Mouse (Mus musculus) erythroid progenitor cell, adult 5-6 weeks (primary cell): ENCODE data around the gene Ybx2. TPM values are rescaled to one million over a fixed set of nuclear protein-coding genes. Genes with fewer than 3 reads are reported as not detected.

Experiments
- ATAC-seq: replicated peaks from 2 replicates; pipeline ENCODE4 v1.8.0; 2016; ENCODE audit warnings: moderate number of reproducible peaks, mild to moderate bottlenecking, moderate TSS enrichment, inconsistent platforms; ENCODE audit not compliant: poor library complexity, low FRiP score, severe bottlenecking
- total RNA-seq, 2 experiments: library from RNA; stranded (forward) in 1 of 2; stranded (reverse) in 1 of 2; fragments of 150-400 nt in 1 of 2; fragments of 186-747, 209-891 nt in 1 of 2; gene quantifications; 2 replicates each; pipeline versions ENCODE4 v1.2.3 to v1.2.4; 2015 to 2017; ENCODE audit warnings: low replicate concordance in 2 of 2

Gene Ybx2
- total RNA-seq (2015; ENCODE audit: low replicate concordance) (not detected in 2 replicates), total RNA-seq (2017; ENCODE audit: low replicate concordance) (3.9 TPM in 1 of 2 replicates, not detected in the other)

GRCm38 (mm10) chr11:69935137-69935879 is at the start of gene Ybx2:
Ybx2 (plus strand) TSS chr11:69935796.
- ATAC-seq: peak; percentile 77

- peak; percentile 75 for ATAC-seq
These were observed 48.5 kb upstream of the Ybx2 start for GRCm38 (mm10) chr11:69886907-69887635.

GRCm38 (mm10) chr11:69891482-69891881 is 44.1 kb upstream of the Ybx2 start:
- ATAC-seq: peak; percentile 62

- no peak for ATAC-seq
These were observed 40.9 kb upstream of the Ybx2 start for GRCm38 (mm10) chr11:69894671-69895070.

- no peak for ATAC-seq
These were observed 40.3 kb upstream of the Ybx2 start, which contains the start of gene Acap1 for GRCm38 (mm10) chr11:69895291-69895690. Acap1 (minus strand) TSS chr11:69895539.

- ATAC-seq: no peak
These were observed 35.7 kb upstream of the Ybx2 start for GRCm38 (mm10) chr11:69899870-69900269.

GRCm38 (mm10) chr11:69900471-69901405 is 34.9 kb upstream of the Ybx2 start, which contains the start of the genes 2810408A11Rik and Neurl4:
2810408A11Rik (minus strand) TSS chr11:69900987.
Neurl4 (plus strand) TSS chr11:69901072.
- peak; percentile 87 for ATAC-seq

GRCm38 (mm10) chr11:69901406-69901846 is 34.2 kb upstream of the Ybx2 start:
- ATAC-seq: peak; percentile 69

- peak; percentile 9; the same call in 1 of the 2 replicates for ATAC-seq
These were observed 33.6 kb upstream of the Ybx2 start for GRCm38 (mm10) chr11:69901993-69902392.

GRCm38 (mm10) chr11:69902972-69903371 is 32.6 kb upstream of the Ybx2 start:
- ATAC-seq: no peak

GRCm38 (mm10) chr11:69904311-69904710 is 31.3 kb upstream of the Ybx2 start:
- no peak for ATAC-seq

GRCm38 (mm10) chr11:69908645-69909044 is 27.0 kb upstream of the Ybx2 start:
- no peak for ATAC-seq

GRCm38 (mm10) chr11:69909174-69909573 is 26.4 kb upstream of the Ybx2 start:
- no peak for ATAC-seq

GRCm38 (mm10) chr11:69910177-69910576 is 25.4 kb upstream of the Ybx2 start:
- no peak for ATAC-seq

GRCm38 (mm10) chr11:69910781-69911560 is 24.6 kb upstream of the Ybx2 start:
- no peak for ATAC-seq

GRCm38 (mm10) chr11:69911701-69912100 is 23.9 kb upstream of the Ybx2 start:
- no peak for ATAC-seq

GRCm38 (mm10) chr11:69912716-69913530 is 22.7 kb upstream of the Ybx2 start:
- no peak for ATAC-seq
